Mouse (Mus musculus): ENCODE measurements around the gene Tmem30c. TPM values are rescaled to one million over a fixed set of nuclear protein-coding genes. Genes with fewer than 3 reads are reported as not detected.

Tmem30c gene
- polyA plus RNA-seq, 1 experiment from 2014 or later, result not detected

DNA sequence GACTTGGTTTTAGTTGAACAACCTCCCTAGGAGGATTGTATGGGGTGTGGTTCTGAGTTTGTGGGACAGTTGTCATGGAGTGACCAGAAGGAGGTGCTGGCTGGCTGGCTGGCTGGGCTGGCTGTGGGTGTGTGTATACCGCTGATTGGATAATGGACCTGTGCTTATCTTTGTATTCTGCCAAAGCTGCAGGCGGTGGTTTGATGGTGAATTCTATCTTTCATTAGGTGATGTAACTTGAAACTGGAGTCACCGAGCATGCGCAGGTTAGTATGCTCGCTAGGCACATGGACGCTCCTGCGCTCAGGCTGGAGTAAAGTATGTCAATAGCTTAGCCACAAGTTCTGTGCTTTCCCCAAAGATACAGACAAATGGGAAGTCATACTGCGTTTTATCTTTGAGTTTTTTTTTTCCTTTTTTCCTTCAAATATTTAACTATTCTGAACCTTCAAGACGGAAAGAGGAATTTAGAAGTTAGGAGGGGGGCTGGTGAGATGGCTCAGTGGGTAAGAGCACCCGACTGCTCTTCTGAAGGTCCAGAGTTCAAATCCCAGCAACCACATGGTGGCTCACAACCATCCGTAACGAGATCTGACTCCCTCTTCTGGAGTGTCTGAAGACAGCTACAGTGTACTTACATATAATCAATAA is 13.6 kb downstream of the Tmem30c start:
- H3K36me3 ChIP-seq (ENCODE audit: control insufficient read depth, insufficient read depth), result no peaks in the 10 kb centered on the region
- 68% methylated on average over 10 of the region's 12 CpGs for WGBS (ENCODE audit: insufficient replicate concordance)

GRCm38 (mm10) chr16:57269751-57270150 is 22.9 kb downstream of the Tmem30c start:
- Histone ChIP-seq H3K4me3 (ENCODE audit: low read depth, low read length) (no peak overlapping the region), H3K4me2 (ENCODE audit: low read depth, low read length) (no peak overlapping the region), H3K27ac (ENCODE audit: low read length) (no peak overlapping the region), H3K4me1 (ENCODE audit: control insufficient read depth, low read depth, low read length) (no peaks in the 10 kb centered on the region), H3K36me3 (ENCODE audit: control insufficient read depth, insufficient read depth) (no peaks in the 10 kb centered on the region), H3K27me3 (ENCODE audit: control insufficient read depth, insufficient read depth, low read depth, low read length) (no peaks in the 10 kb centered on the region), H3K9me3 (replicated peaks; ENCODE audit: control insufficient read depth, low read length) (no peaks in the 10 kb centered on the region), H3K9ac (ENCODE audit: low read depth, low read length) (no peak overlapping the region)
- ATAC-seq (ENCODE audit: low read depth), result no peak
- WGBS (ENCODE audit: insufficient replicate concordance), result 76% methylated on average over 13 of the region's 13 CpGs

More for the DNA sequence above, 13.6 kb downstream of the Tmem30c start:
- H3K27me3 ChIP-seq (ENCODE audit: control insufficient read depth, insufficient read depth, low read depth, low read length), result no peaks in the 10 kb centered on the region
- H3K4me1 ChIP-seq (ENCODE audit: control insufficient read depth, low read depth, low read length), result no peaks in the 10 kb centered on the region
- H3K9me3 ChIP-seq (replicated peaks; ENCODE audit: control insufficient read depth, low read length), result no peaks in the 10 kb centered on the region
- H3K4me3 ChIP-seq (ENCODE audit: low read depth, low read length), result no peak overlapping the region
- H3K9ac ChIP-seq (ENCODE audit: low read depth, low read length), result no peak overlapping the region
- H3K4me2 ChIP-seq (ENCODE audit: low read depth, low read length), result no peak overlapping the region
- no peak for ATAC-seq (ENCODE audit: low read depth)
- H3K27ac ChIP-seq (ENCODE audit: low read length), result no peak overlapping the region

DNA sequence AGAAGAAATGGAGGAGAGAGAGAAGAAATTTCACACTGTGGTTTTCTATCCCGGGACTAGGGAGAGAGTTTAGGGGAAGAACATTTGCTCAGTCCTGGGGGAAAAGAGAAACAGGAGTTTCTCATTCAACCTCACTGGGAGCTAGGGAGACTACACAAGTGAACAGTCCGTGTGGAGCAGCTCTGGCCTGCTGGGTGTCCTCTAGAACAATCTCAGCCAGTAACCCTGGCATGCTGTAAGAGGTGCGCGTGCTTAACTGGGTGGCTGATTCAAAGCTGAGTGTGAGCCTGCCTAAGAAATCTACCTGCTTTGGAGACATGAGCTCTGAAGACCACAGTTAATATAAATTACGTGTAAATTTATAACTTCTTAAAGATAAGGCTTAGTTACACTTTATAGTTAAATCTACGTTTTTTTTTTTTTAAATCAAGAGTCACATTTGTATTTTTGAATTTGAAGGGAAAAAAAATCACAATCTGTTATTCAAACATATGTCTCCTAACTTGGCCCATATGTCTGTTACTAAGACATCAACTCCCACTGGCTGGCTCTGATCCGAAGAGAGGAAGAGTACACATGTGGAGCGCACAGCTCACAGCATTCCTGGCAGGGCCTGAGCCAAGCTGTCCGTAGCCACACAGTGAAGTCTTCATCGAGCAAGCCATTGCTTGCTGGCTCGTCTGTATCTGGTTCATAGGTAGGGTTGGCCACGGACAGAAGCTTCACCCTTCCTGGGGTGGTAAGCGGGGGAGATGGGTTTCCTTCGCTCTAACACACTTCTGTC is 24.4 kb downstream of the Tmem30c start:
- H3K9me3 ChIP-seq (replicated peaks; ENCODE audit: control insufficient read depth, low read length), result no peaks in the 10 kb centered on the region
- no peak overlapping the region for H3K4me2 ChIP-seq (ENCODE audit: low read depth, low read length)
- no peaks in the 10 kb centered on the region for H3K36me3 ChIP-seq (ENCODE audit: control insufficient read depth, insufficient read depth)
- H3K27ac ChIP-seq (ENCODE audit: low read length), result no peak overlapping the region
- no peaks in the 10 kb centered on the region for H3K27me3 ChIP-seq (ENCODE audit: control insufficient read depth, insufficient read depth, low read depth, low read length)
- no peak overlapping the region for H3K9ac ChIP-seq (ENCODE audit: low read depth, low read length)
- no peaks in the 10 kb centered on the region for H3K4me1 ChIP-seq (ENCODE audit: control insufficient read depth, low read depth, low read length)
- WGBS (ENCODE audit: insufficient replicate concordance), result 70% methylated on average over 14 of the region's 14 CpGs
- no peak for ATAC-seq (ENCODE audit: low read depth)
- H3K4me3 ChIP-seq (ENCODE audit: low read depth, low read length), result no peak overlapping the region

GRCm38 (mm10) chr16:57267068-57267467 is 25.6 kb downstream of the Tmem30c start:
- WGBS (ENCODE audit: insufficient replicate concordance), result 12% methylated on average over 1 of the region's 1 CpGs
- no peak overlapping the region for H3K27ac ChIP-seq (ENCODE audit: low read length)

DNA sequence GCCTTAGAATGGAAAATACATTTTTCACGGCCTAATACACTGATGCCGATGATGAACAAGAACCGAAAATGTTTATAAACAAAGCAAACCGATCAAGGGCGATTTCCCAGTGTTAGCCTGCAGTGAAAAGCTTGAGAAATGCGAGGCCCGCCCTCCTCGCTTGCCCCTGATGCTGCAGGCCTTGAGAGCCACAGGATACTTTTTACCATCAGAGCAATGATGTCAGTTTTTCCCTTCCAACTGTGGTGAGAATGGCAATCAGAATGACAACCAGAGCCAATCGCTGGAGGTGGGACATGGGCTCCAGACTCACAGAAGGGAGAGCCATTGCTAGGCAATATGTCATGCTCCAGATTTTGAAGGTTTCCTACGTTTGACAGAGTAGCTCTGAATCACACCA is 32.5 kb downstream of the Tmem30c start:
- Histone ChIP-seq H3K9me3 (replicated peaks; ENCODE audit: control insufficient read depth, low read length) (no peaks in the 10 kb centered on the region), H3K27ac (ENCODE audit: low read length) (no peak overlapping the region), H3K9ac (ENCODE audit: low read depth, low read length) (no peak overlapping the region), H3K4me1 (ENCODE audit: control insufficient read depth, low read depth, low read length) (no peaks in the 10 kb centered on the region), H3K4me3 (ENCODE audit: low read depth, low read length) (no peak overlapping the region), H3K36me3 (ENCODE audit: control insufficient read depth, insufficient read depth) (no peaks in the 10 kb centered on the region), H3K4me2 (ENCODE audit: low read depth, low read length) (no peak overlapping the region), H3K27me3 (ENCODE audit: control insufficient read depth, insufficient read depth, low read depth, low read length) (no peaks in the 10 kb centered on the region)
- 72% methylated on average over 10 of the region's 10 CpGs for WGBS (ENCODE audit: insufficient replicate concordance)
- no peak for ATAC-seq (ENCODE audit: low read depth)

More at GRCm38 (mm10) chr16:57267068-57267467, 25.6 kb downstream of the Tmem30c start:
- Histone ChIP-seq H3K4me3 (ENCODE audit: low read depth, low read length) (no peak overlapping the region), H3K9me3 (replicated peaks; ENCODE audit: control insufficient read depth, low read length) (no peaks in the 10 kb centered on the region), H3K4me2 (ENCODE audit: low read depth, low read length) (no peak overlapping the region), H3K27me3 (ENCODE audit: control insufficient read depth, insufficient read depth, low read depth, low read length) (no peaks in the 10 kb centered on the region), H3K36me3 (ENCODE audit: control insufficient read depth, insufficient read depth) (no peaks in the 10 kb centered on the region), H3K4me1 (ENCODE audit: control insufficient read depth, low read depth, low read length) (no peaks in the 10 kb centered on the region), H3K9ac (ENCODE audit: low read depth, low read length) (no peak overlapping the region)
- ATAC-seq (ENCODE audit: low read depth), result no peak

- 60% methylated on average over 13 of the region's 13 CpGs for WGBS (ENCODE audit: insufficient replicate concordance)
- H3K4me1 ChIP-seq (ENCODE audit: control insufficient read depth, low read depth, low read length), result no peaks in the 10 kb centered on the region
- H3K4me2 ChIP-seq (ENCODE audit: low read depth, low read length), result no peak overlapping the region
These were observed 33.1 kb downstream of the Tmem30c start for GRCm38 (mm10) chr16:57259356-57260083.

GRCm38 (mm10) chr16:57251589-57252421 is 40.9 kb downstream of the Tmem30c start:
- H3K4me2 ChIP-seq (ENCODE audit: low read depth, low read length), result no peak overlapping the region
- 46% methylated on average over 7 of the region's 7 CpGs for WGBS (ENCODE audit: insufficient replicate concordance)
- no peaks in the 10 kb centered on the region for H3K9me3 ChIP-seq (replicated peaks; ENCODE audit: control insufficient read depth, low read length)
- no peaks in the 10 kb centered on the region for H3K4me1 ChIP-seq (ENCODE audit: control insufficient read depth, low read depth, low read length)
- H3K9ac ChIP-seq (ENCODE audit: low read depth, low read length), result no peak overlapping the region
- H3K27me3 ChIP-seq (ENCODE audit: control insufficient read depth, insufficient read depth, low read depth, low read length), result no peaks in the 10 kb centered on the region
- H3K36me3 ChIP-seq (ENCODE audit: control insufficient read depth, insufficient read depth), result no peaks in the 10 kb centered on the region
- no peak overlapping the region for H3K27ac ChIP-seq (ENCODE audit: low read length)
- H3K4me3 ChIP-seq (ENCODE audit: low read depth, low read length), result no peak overlapping the region
- ATAC-seq (ENCODE audit: low read depth), result no peak

More at GRCm38 (mm10) chr16:57259356-57260083, 33.1 kb downstream of the Tmem30c start:
- H3K27ac ChIP-seq (ENCODE audit: low read length), result no peak overlapping the region
- ATAC-seq (ENCODE audit: low read depth), result no peak
- H3K27me3 ChIP-seq (ENCODE audit: control insufficient read depth, insufficient read depth, low read depth, low read length), result no peaks in the 10 kb centered on the region
- H3K9ac ChIP-seq (ENCODE audit: low read depth, low read length), result no peak overlapping the region
- no peaks in the 10 kb centered on the region for H3K36me3 ChIP-seq (ENCODE audit: control insufficient read depth, insufficient read depth)
- H3K9me3 ChIP-seq (replicated peaks; ENCODE audit: control insufficient read depth, low read length), result no peaks in the 10 kb centered on the region
- H3K4me3 ChIP-seq (ENCODE audit: low read depth, low read length), result no peak overlapping the region

GRCm38 (mm10) chr16:57250991-57251390 is 41.7 kb downstream of the Tmem30c start:
- Histone ChIP-seq H3K27ac (ENCODE audit: low read length) (no peak overlapping the region), H3K4me1 (ENCODE audit: control insufficient read depth, low read depth, low read length) (no peaks in the 10 kb centered on the region), H3K9ac (ENCODE audit: low read depth, low read length) (no peak overlapping the region), H3K9me3 (replicated peaks; ENCODE audit: control insufficient read depth, low read length) (no peaks in the 10 kb centered on the region), H3K27me3 (ENCODE audit: control insufficient read depth, insufficient read depth, low read depth, low read length) (no peaks in the 10 kb centered on the region), H3K4me3 (ENCODE audit: low read depth, low read length) (no peak overlapping the region), H3K4me2 (ENCODE audit: low read depth, low read length) (no peak overlapping the region), H3K36me3 (ENCODE audit: control insufficient read depth, insufficient read depth) (no peaks in the 10 kb centered on the region)
- WGBS (ENCODE audit: insufficient replicate concordance), result 63% methylated on average over 4 of the region's 4 CpGs
- ATAC-seq (ENCODE audit: low read depth), result no peak

Data from liver, embryonic 16.5 days (tissue).